Mouse (Mus musculus) erythroblast, embryonic 14.5 days (primary cell): ENCODE measurements around the gene Cacna1f.

ENCODE experiments used
- GATA1 ChIP-seq: IDR thresholded peaks from 2 replicates; pipeline ENCODE4 v1.6.1; 2012; ENCODE audit warnings: low read length, inconsistent platforms, mixed read lengths
- TAL1 ChIP-seq: IDR thresholded peaks from 3 replicates; pipeline ENCODE4 v1.6.1; 2012; ENCODE audit warnings: low read length, inconsistent platforms, mixed read lengths

- TF ChIP-seq TAL1 (no peak), GATA1 (no peak)
These were observed 52.1 kb downstream of the Cacna1f start for GRCm38 (mm10) chrX:7658785-7659589.
